ENCODE assay signal across 20 mouse cellular contexts in the genomic region with DNA sequence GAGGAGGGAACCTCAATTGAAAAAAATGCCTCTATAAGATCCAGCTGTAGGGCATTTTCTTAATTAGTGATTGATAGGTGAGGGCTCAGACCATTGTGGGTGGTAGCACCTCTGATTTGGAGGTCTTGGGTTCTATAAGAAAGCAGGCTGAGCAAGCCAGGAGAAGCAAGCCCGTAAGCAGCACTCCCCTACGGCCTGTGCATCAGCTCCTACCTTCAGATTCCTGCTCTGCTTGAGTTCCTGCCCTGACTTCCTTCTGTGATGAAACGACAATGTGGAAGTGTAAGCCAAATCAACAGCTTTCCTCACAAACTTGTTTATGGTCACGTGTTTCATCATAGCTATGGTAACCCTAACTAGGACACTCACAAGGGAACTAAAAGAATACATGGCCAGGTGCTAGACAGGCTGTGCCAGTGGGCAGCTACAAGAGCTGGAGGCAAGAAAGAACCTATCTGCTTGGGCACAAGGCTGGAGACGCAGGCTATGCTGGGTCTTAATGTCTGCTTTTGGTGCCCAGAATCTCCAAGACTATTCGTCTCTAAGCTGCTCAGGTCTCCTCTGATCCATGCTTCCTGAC. TPM values are rescaled to one million over a fixed set of nuclear protein-coding genes. Genes with fewer than 3 reads are reported as not detected.
DNase-seq lines count a peak whose midpoint lies in the region; ATAC-seq and TF ChIP-seq lines count a peak whose summit lies in the region.
"Had no signal": no experiment of that assay in that cellular context is flagged by ENCODE, and none has a peak within 500 bp of the region (broad histone marks: within the 10 kb centered on the region; RNA-seq: fewer than 3 reads in every experiment).

No protein-coding gene starts in this region.

- H3K36me3 ChIP-seq in heart, embryonic 11.5 days (ENCODE audit: control insufficient read depth, insufficient read depth, low read length), result no peaks in the 10 kb centered on the region
- no peaks in the 10 kb centered on the region for H3K36me3 ChIP-seq in liver, adult 2 months (ENCODE audit: control insufficient read depth, insufficient read depth, low read length)
- H3K36me3 ChIP-seq in liver, embryonic 12.5 days, result no peaks in the 10 kb centered on the region
- H3K36me3 ChIP-seq: limb, embryonic 10.5 days had no signal

- H3K27ac ChIP-seq in heart, embryonic 11.5 days (ENCODE audit: low read depth, low read length), result no peak overlapping the region
- no peak overlapping the region for H3K27ac ChIP-seq in liver, adult 2 months (replicated peaks; ENCODE audit: insufficient read depth, low read depth, low read length)
- no peak overlapping the region for H3K27ac ChIP-seq in liver, embryonic 12.5 days
- H3K27ac ChIP-seq: hindbrain, embryonic 14.5 days; limb, embryonic 10.5 days; liver, embryonic 14.5 days had no signal

- WGBS in heart, embryonic 11.5 days (ENCODE audit: insufficient replicate concordance), result 73% methylated on average over 6 of the region's 6 CpGs
- 83% methylated on average over 6 of the region's 6 CpGs for WGBS in liver, adult 2 months
- WGBS in liver, embryonic 12.5 days (ENCODE audit: insufficient replicate concordance), result 50% methylated on average over 6 of the region's 6 CpGs

- no peaks in the 10 kb centered on the region for H3K9me3 ChIP-seq in heart, embryonic 11.5 days (replicated peaks; ENCODE audit: control insufficient read depth, low read length)
- H3K9me3 ChIP-seq in liver, embryonic 12.5 days (replicated peaks), result no peaks in the 10 kb centered on the region
- H3K9me3 ChIP-seq: limb, embryonic 10.5 days had no signal

- no peaks in the 10 kb centered on the region for H3K27me3 ChIP-seq in heart, embryonic 11.5 days (ENCODE audit: control insufficient read depth, insufficient read depth, low read length)
- H3K27me3 ChIP-seq in liver, adult 2 months (ENCODE audit: control insufficient read depth, insufficient read depth, low read length), result no peaks in the 10 kb centered on the region
- H3K27me3 ChIP-seq in liver, embryonic 12.5 days (replicated peaks), result no peaks in the 10 kb centered on the region

- peak; percentile 83 for DNase-seq in heart, adult 11 months
- DNase-seq in liver, adult 2 months (ENCODE audit: extremely low read depth, low read depth, low spot score), result peak; percentile 22
- peak; percentile 48 for DNase-seq in brain, adult 2 months (ENCODE audit: low read depth, low spot score)
- no peak for DNase-seq in spleen, postnatal 14 days (ENCODE audit: low spot score in 2 of 2)
- DNase-seq: kidney, adult 2 months; kidney, postnatal 4 days; retina, postnatal 1 day had no signal

- no peak for ATAC-seq in heart, embryonic 11.5 days (replicated peaks; ENCODE audit: insufficient number of reproducible peaks, low FRiP score, low TSS enrichment)
- ATAC-seq in liver, embryonic 12.5 days, result no peak
- peak; percentile 88 for ATAC-seq in monocyte, adult 5-6 weeks (replicated peaks; ENCODE audit: insufficient number of reproducible peaks, low FRiP score, low TSS enrichment, poor library complexity, severe bottlenecking)
- ATAC-seq: forebrain, embryonic 16.5 days had no signal

- TF ChIP-seq CTCF in liver, adult 2 months (IDR thresholded peaks at IDR 0.05; ENCODE audit: low read depth, low read length), result no peak

- H3K9ac ChIP-seq in heart, embryonic 11.5 days (ENCODE audit: low read depth, low read length), result no peak overlapping the region
- H3K9ac ChIP-seq in liver, adult 2 months (ENCODE audit: low read depth, low read length), result no peak overlapping the region
- H3K9ac ChIP-seq in liver, embryonic 12.5 days, result no peak overlapping the region
- H3K9ac ChIP-seq: hindbrain, embryonic 14.5 days; liver, embryonic 14.5 days had no signal

- no peak for TF ChIP-seq POLR2A in liver, adult 2 months (IDR thresholded peaks at IDR 0.05; ENCODE audit: extremely low read depth, insufficient read depth, low read length)

- no peak overlapping the region for H3K4me2 ChIP-seq in heart, embryonic 11.5 days
- H3K4me2 ChIP-seq in liver, embryonic 12.5 days, result no peak overlapping the region
- H3K4me2 ChIP-seq: hindbrain, embryonic 14.5 days had no signal

- peaks cover 3% of the 10 kb centered on the region; the same call in 1 of the 2 replicates for H3K4me1 ChIP-seq in heart, embryonic 11.5 days (ENCODE audit: control insufficient read depth, insufficient read depth, low read length)
- H3K4me1 ChIP-seq in liver, adult 2 months (ENCODE audit: control insufficient read depth, insufficient read depth, low read length), result no peaks in the 10 kb centered on the region
- H3K4me1 ChIP-seq in liver, embryonic 12.5 days, result no peaks in the 10 kb centered on the region
- H3K4me1 ChIP-seq: limb, embryonic 10.5 days had no signal

- no peak overlapping the region for H3K4me3 ChIP-seq in heart, embryonic 11.5 days (ENCODE audit: low read depth, low read length)
- H3K4me3 ChIP-seq in liver, adult 2 months (ENCODE audit: insufficient read depth, low read depth, low read length), result no peak overlapping the region
- H3K4me3 ChIP-seq in liver, embryonic 12.5 days, result no peak overlapping the region
- H3K4me3 ChIP-seq: limb, embryonic 10.5 days had no signal

- H3K79me2 ChIP-seq in liver, adult 2 months (ENCODE audit: control insufficient read depth, insufficient read depth, low read length), result no peaks in the 10 kb centered on the region

RNA-seq across cellular contexts. Expression of a gene that starts 7.5 kb away (rescaled TPM):
- 46.1 and 51.6 TPM in 2 replicates for polyA plus RNA-seq in heart, embryonic 11.5 days (2014; fragmentation: Nextera tagmentation; extraction: Ambion mirVana)
- total RNA-seq in liver, adult 2 months (2014; rRNA removed), result 10.1 TPM in 1 of 2 replicates, not detected in the other
- not detected in 2 replicates for polyA plus RNA-seq in liver, adult 2 months (2012; rRNA removed)
- polyA plus RNA-seq in liver, embryonic 12.5 days (2016; fragmentation: Nextera tagmentation; extraction: Ambion mirVana), result 1.8 and 2.4 TPM in 2 replicates
- total RNA-seq in monocyte, adult 5-6 weeks (2017), result 7.5 to 20.6 TPM (median 11.3 TPM) in 3 replicates
- polyA plus RNA-seq: forebrain, embryonic 16.5 days had no signal

RNA-seq across cellular contexts. Expression of a gene that starts 11.5 kb away (rescaled TPM):
- 31.4 and 32.1 TPM in 2 replicates for polyA plus RNA-seq in heart, embryonic 11.5 days (2014; fragmentation: Nextera tagmentation; extraction: Ambion mirVana)
- total RNA-seq in liver, adult 2 months (2014; rRNA removed), result 1.4 and 1.8 TPM in 2 replicates
- polyA plus RNA-seq in liver, adult 2 months (2012; rRNA removed), result 3.1 and 6.0 TPM in 2 replicates
- 16.7 and 17.0 TPM in 2 replicates for polyA plus RNA-seq in liver, embryonic 12.5 days (2016; fragmentation: Nextera tagmentation; extraction: Ambion mirVana)
- total RNA-seq in monocyte, adult 5-6 weeks (2017), result 1,011 to 1,374 TPM (median 1,247 TPM) in 3 replicates

RNA-seq across cellular contexts. Expression of a gene that starts 14.5 kb away (rescaled TPM):
- polyA plus RNA-seq in heart, embryonic 11.5 days (2014; fragmentation: Nextera tagmentation; extraction: Ambion mirVana), result 0.26 and 0.31 TPM in 2 replicates
- not detected in 2 replicates for total RNA-seq in liver, adult 2 months (2014; rRNA removed)
- not detected in 2 replicates for polyA plus RNA-seq in liver, adult 2 months (2012; rRNA removed)
- polyA plus RNA-seq in liver, embryonic 12.5 days (2016; fragmentation: Nextera tagmentation; extraction: Ambion mirVana), result not detected in 2 replicates
- not detected in 3 replicates for total RNA-seq in monocyte, adult 5-6 weeks (2017)
- total RNA-seq: adrenal gland, adult 18-20 months; gastrocnemius, adult 18-20 months; megakaryocyte-erythroid progenitor cell, adult 5-6 weeks had no signal
- polyA plus RNA-seq: cerebellum, adult 2 months; forebrain, embryonic 16.5 days; heart, embryonic 14.5 days; hindbrain, embryonic 14.5 days; limb, embryonic 10.5 days; neural tube, embryonic 14.5 days had no signal

RNA-seq across cellular contexts. Expression of a gene that starts 49.5 kb away (rescaled TPM):
- polyA plus RNA-seq in heart, embryonic 11.5 days (2014; fragmentation: Nextera tagmentation; extraction: Ambion mirVana), result 16.0 and 16.3 TPM in 2 replicates
- total RNA-seq in liver, adult 2 months (2014; rRNA removed), result 6.4 TPM in 1 of 2 replicates, not detected in the other
- polyA plus RNA-seq in liver, adult 2 months (2012; rRNA removed), result not detected in 2 replicates
- polyA plus RNA-seq in liver, embryonic 12.5 days (2016; fragmentation: Nextera tagmentation; extraction: Ambion mirVana), result 0.51 TPM in 1 of 2 replicates, not detected in the other
- total RNA-seq in monocyte, adult 5-6 weeks (2017), result 13.6 to 16.7 TPM (median 15.5 TPM) in 3 replicates
- total RNA-seq: megakaryocyte-erythroid progenitor cell, adult 5-6 weeks had no signal

Comparison
In these comparisons a context has a peak if more than half of its experiments do, and no peak if none do; other contexts are left out.
1. DNase-seq: peak in heart, adult 11 months (single experiment), liver, adult 2 months (single experiment) and brain, adult 2 months (single experiment); none in spleen, postnatal 14 days (0 of 2).
2. RNA of a gene that starts 7.5 kb away (polyA plus RNA-seq): 46.1 to 51.6 TPM in heart, embryonic 11.5 days; 1.8 to 2.4 TPM in liver, embryonic 12.5 days and not detected in liver, adult 2 months; every median in the first group is over 10 times any median in the second.